Mouse (Mus musculus) macrophage (primary cell): ENCODE measurements around the gene Tspan3. TPM values are rescaled to one million over a fixed set of nuclear protein-coding genes. Genes with fewer than 3 reads are reported as not detected.

Experiments used
- polyA plus RNA-seq: library from polyadenylated mRNA; stranded (reverse); fragments of 250-400 nt; gene quantifications from 3 replicates; pipeline ENCODE4 v1.2.4, GENCODE M21; 2018; ENCODE audit warnings: inconsistent platforms

The Tspan3 gene
- polyA plus RNA-seq, 1 experiment from 2014 or later = 71.8 TPM

Other genes with a start within 250 kb of the Tspan3 start
- 5.9 to 9.3 TPM (median 6.0 TPM) in 3 replicates for gene Scaper, start 227.4 kb downstream of the Tspan3 start, polyA plus RNA-seq
- not detected in 3 replicates for gene 4930563M21Rik, start 154.9 kb downstream of the Tspan3 start, polyA plus RNA-seq
- gene Rcn2, start 123.6 kb downstream of the Tspan3 start, polyA plus RNA-seq = 29.6 to 55.4 TPM (median 36.6 TPM) in 3 replicates
- gene Pstpip1, start 75.5 kb downstream of the Tspan3 start, polyA plus RNA-seq = 59.7 to 86.7 TPM (median 78.8 TPM) in 3 replicates